Mouse (Mus musculus): Measurements from ENCODE around the gene Atp5g2. TPM values are rescaled to one million over a fixed set of nuclear protein-coding genes. Genes with fewer than 3 reads are reported as not detected.
"Not testable (repeated sequence)": the region's sequence is repeated elsewhere in the genome, so short reads cannot be mapped to it uniquely, and the experiment has no call there.

Gene Atp5g2
- total and polyA plus RNA-seq, 3 experiments: 59.4 to 513 TPM; not detected in 1

- TF ChIP-seq TBP (IDR thresholded peaks at IDR 0.05; ENCODE audit: low read depth, low read length): peak; percentile 82
- H3K36me3 ChIP-seq (ENCODE audit: control insufficient read depth in 1 of 2, insufficient read depth in 2 of 2, low read length in 2 of 2); DNase-seq (ENCODE audit: low read depth, low spot score); H3K9me3 ChIP-seq (replicated peaks; ENCODE audit: insufficient read depth, low read length); H3K4me1 ChIP-seq (ENCODE audit: control insufficient read depth in 1 of 2, insufficient read depth in 2 of 2, low read length in 2 of 2); H3K27me3 ChIP-seq (ENCODE audit: control insufficient read depth in 1 of 2, insufficient read depth in 2 of 2, low read length in 2 of 2); H3K4me3 ChIP-seq (ENCODE audit: control insufficient read depth in 1 of 2, insufficient read depth in 1 of 2, low read depth in 2 of 2, low read length in 2 of 2); H3K9ac ChIP-seq (ENCODE audit: control insufficient read depth, low read depth, low read length, poor library complexity, severe bottlenecking); H3K79me2 ChIP-seq (ENCODE audit: control insufficient read depth, insufficient read depth, low read length, poor library complexity); H3K27ac ChIP-seq (ENCODE audit: control insufficient read depth, low read depth, low read length): not testable (repeated sequence)
Observed at GRCm38 (mm10) chr15:102651928-102652660, 20.1 kb downstream of the Atp5g2 start.

GRCm38 (mm10) chr15:102651107-102651506 lies 21.0 kb downstream of the Atp5g2 start:
- Histone ChIP-seq H3K27ac (ENCODE audit: control insufficient read depth, low read depth, low read length) (no peak overlapping the region), H3K9me3 (replicated peaks; ENCODE audit: insufficient read depth, low read length) (no peaks in the 10 kb centered on the region), H3K4me1 (ENCODE audit: control insufficient read depth in 1 of 2, insufficient read depth in 2 of 2, low read length in 2 of 2) (no peaks in the 10 kb centered on the region), H3K27me3 (ENCODE audit: control insufficient read depth in 1 of 2, insufficient read depth in 2 of 2, low read length in 2 of 2) (no peaks in the 10 kb centered on the region; a peak in 1 of 4 replicates), H3K79me2 (ENCODE audit: control insufficient read depth, insufficient read depth, low read length, poor library complexity) (no peaks in the 10 kb centered on the region), H3K9ac (ENCODE audit: control insufficient read depth, low read depth, low read length, poor library complexity, severe bottlenecking) (no peak overlapping the region), H3K36me3 (ENCODE audit: control insufficient read depth in 1 of 2, insufficient read depth in 2 of 2, low read length in 2 of 2) (no peaks in the 10 kb centered on the region), H3K4me3 (ENCODE audit: control insufficient read depth in 1 of 2, insufficient read depth in 1 of 2, low read depth in 2 of 2, low read length in 2 of 2) (no peak overlapping the region)
- no peak for DNase-seq (ENCODE audit: low read depth, low spot score)
- TF ChIP-seq ETS1 (IDR thresholded peaks at IDR 0.05; ENCODE audit: low read depth, low read length) (no peak), MAZ (IDR thresholded peaks at IDR 0.05; ENCODE audit: low read depth, low read length) (no peak), E2F4 (IDR thresholded peaks at IDR 0.05; ENCODE audit: borderline replicate concordance, low read depth, low read length) (no peak), ZMIZ1 (IDR thresholded peaks at IDR 0.05; ENCODE audit: low read depth, low read length) (no peak), MYB (IDR thresholded peaks at IDR 0.05; ENCODE audit: low read depth, low read length) (no peak), SIN3A (IDR thresholded peaks at IDR 0.05; ENCODE audit: low read length) (no peak), CHD1 (IDR thresholded peaks at IDR 0.05; ENCODE audit: low read depth, low read length) (no peak), CTCF (IDR thresholded peaks at IDR 0.05 in 2 of 3, conservative IDR thresholded peaks at IDR 0.05 in 1 of 3; ENCODE audit: control insufficient read depth in 1 of 3, insufficient read depth in 1 of 3, low read depth in 2 of 3, low read length in 3 of 3, poor library complexity in 1 of 3, severe bottlenecking in 1 of 3) (no peak), CHD2 (IDR thresholded peaks at IDR 0.05; ENCODE audit: low read length) (no peak), ZC3H11A (IDR thresholded peaks at IDR 0.05; ENCODE audit: low read depth, low read length) (no peak), ZNF384 (IDR thresholded peaks at IDR 0.05; ENCODE audit: low read depth, low read length) (no peak), UBTF (IDR thresholded peaks at IDR 0.05; ENCODE audit: borderline replicate concordance, insufficient read depth, low read depth, low read length) (no peak), GABPA (IDR thresholded peaks at IDR 0.05; ENCODE audit: low read depth, low read length) (no peak), MYC (IDR thresholded peaks at IDR 0.05; ENCODE audit: low read depth, low read length) (no peak), USF2 (IDR thresholded peaks at IDR 0.05; ENCODE audit: borderline replicate concordance in 1 of 2, insufficient read depth in 1 of 2, low read depth in 1 of 2, low read length in 2 of 2) (no peak), POLR2AphosphoS2 (IDR thresholded peaks at IDR 0.05; ENCODE audit: low read length) (no peak), MAX (IDR thresholded peaks at IDR 0.05; ENCODE audit: low read length) (no peak)

Measured in MEL (cell line).